ENCODE assay signal across 8 mouse cellular contexts in the genomic region with DNA sequence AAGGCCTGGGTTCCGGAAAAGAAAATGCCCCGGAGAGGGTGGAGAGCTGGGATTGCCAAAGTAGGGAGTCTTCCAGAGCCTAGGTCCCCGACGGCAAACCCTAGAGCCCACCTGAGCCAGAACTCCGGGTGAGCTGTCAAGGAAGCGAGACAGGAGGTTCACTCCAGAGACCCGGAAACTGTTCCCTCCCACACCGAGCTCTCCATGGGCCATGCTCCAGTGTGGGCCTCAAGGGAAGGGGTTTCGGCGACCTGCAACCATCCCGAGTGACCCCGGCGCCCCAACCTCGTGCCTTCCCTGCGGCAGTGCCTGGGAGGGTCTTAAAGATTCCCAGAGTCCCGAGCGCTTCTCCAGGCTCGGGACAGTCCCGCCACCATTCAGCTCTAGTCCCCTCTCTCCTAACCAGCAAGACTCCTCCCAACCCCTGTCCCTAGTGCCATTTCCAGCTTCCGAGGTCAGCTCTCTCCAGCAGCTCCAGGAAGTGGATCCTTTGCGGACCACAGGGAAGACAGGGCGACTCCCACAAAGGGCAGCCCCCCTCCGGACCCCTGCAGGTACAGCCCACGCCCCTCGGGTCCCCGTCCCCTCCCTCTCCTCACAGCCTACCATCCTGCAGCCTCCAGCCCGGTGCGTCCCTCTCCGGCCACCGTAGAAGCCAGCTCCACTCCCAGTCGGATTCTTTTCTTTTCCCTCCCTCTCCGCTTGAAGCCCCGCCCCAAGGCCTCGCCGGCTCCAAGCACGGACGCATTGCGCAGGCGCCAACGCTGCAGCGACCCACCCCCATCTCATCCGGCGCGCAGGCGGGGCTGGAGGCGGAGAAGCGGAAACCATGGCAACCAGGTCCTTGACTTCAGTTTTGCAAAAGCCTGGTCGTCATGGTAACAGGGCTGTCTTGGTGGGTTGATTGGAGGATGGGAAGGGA. TPM values are rescaled to one million over a fixed set of nuclear protein-coding genes. Genes with fewer than 3 reads are reported as not detected.
DNase-seq lines count a peak whose midpoint lies in the region; ATAC-seq and TF ChIP-seq lines count a peak whose summit lies in the region.

A gene (minus strand): TSS at position 734 of the 922 bp plus-strand sequence.

- H3K27me3 ChIP-seq in E14TG2a.4 (ENCODE audit: insufficient read depth, low read length): no peaks in the 10 kb centered on the region
- H3K27me3 ChIP-seq in forebrain, embryonic 12.5 days: no peaks in the 10 kb centered on the region
- H3K27me3 ChIP-seq in heart, postnatal 0 days (ENCODE audit: control insufficient read depth, insufficient read depth, low read length): no peaks in the 10 kb centered on the region
- peaks cover 2% of the 10 kb centered on the region; the same call in 1 of the 2 replicates for H3K27me3 ChIP-seq in liver, embryonic 16.5 days (ENCODE audit: control insufficient read depth, insufficient read depth, low read depth, low read length)
- H3K27me3 ChIP-seq in neural tube, embryonic 13.5 days: no peaks in the 10 kb centered on the region
- no peaks in the 10 kb centered on the region for H3K27me3 ChIP-seq in testis, adult 2 months (ENCODE audit: control insufficient read depth, insufficient read depth, low read length)

- ATAC-seq in forebrain, embryonic 12.5 days (ENCODE audit: low FRiP score): peak; percentile 95
- peak; percentile 93 for ATAC-seq in heart, postnatal 0 days (ENCODE audit: insufficient read depth, low read depth)
- peak; percentile 83 for ATAC-seq in liver, embryonic 16.5 days (ENCODE audit: low read depth)
- peak; percentile 95 for ATAC-seq in neural tube, embryonic 13.5 days (ENCODE audit: low read depth)

- TF ChIP-seq POLR2A in testis, adult 2 months (IDR thresholded peaks at IDR 0.05; ENCODE audit: control insufficient read depth, low read depth, low read length): no peak

- peak within 1 kb of the TSS; percentile 79 for H3K27ac ChIP-seq in forebrain, embryonic 12.5 days
- H3K27ac ChIP-seq in heart, postnatal 0 days (ENCODE audit: low read depth): peak within 1 kb of the TSS; percentile 49
- H3K27ac ChIP-seq in liver, embryonic 16.5 days (ENCODE audit: low read length): peak within 1 kb of the TSS; percentile 3
- peak within 1 kb of the TSS; percentile 82 for H3K27ac ChIP-seq in neural tube, embryonic 13.5 days (replicated peaks)
- peak within 1 kb of the TSS; percentile 63; the same call in 1 of the 2 replicates for H3K27ac ChIP-seq in testis, adult 2 months (ENCODE audit: control insufficient read depth, insufficient read depth, low read depth, low read length)

- no peak for TF ChIP-seq EP300 in heart, postnatal 0 days (IDR thresholded peaks at IDR 0.05; ENCODE audit: low read depth)

- DNase-seq in c-Kit-positive CD71-positive TER-119-positive erythroid progenitor cells, embryonic 14.5 days (ENCODE audit: low spot score): peak; percentile 87
- DNase-seq in heart, postnatal 0 days (ENCODE audit: low spot score): peak; percentile 94
- peak; percentile 99 for DNase-seq in kidney, postnatal 4 days

- no peak for TF ChIP-seq CTCF in E14TG2a.4 (conservative IDR thresholded peaks at IDR 0.05; ENCODE audit: low read length)
- TF ChIP-seq CTCF in heart, postnatal 0 days (IDR thresholded peaks at IDR 0.05; ENCODE audit: low read depth): no peak
- no peak for TF ChIP-seq CTCF in testis, adult 2 months (IDR thresholded peaks at IDR 0.05; ENCODE audit: control insufficient read depth, insufficient read depth, insufficient replicate concordance, low read depth, low read length)

- peaks cover 56% of the 10 kb centered on the region for H3K4me1 ChIP-seq in E14TG2a.4 (replicated peaks; ENCODE audit: low read depth, low read length)
- H3K4me1 ChIP-seq in forebrain, embryonic 12.5 days: peaks cover 13% of the 10 kb centered on the region
- 0 out of 2 replicates have a peak, but pooled peaks cover 8% of the 10 kb centered on the region for H3K4me1 ChIP-seq in heart, postnatal 0 days (ENCODE audit: control insufficient read depth, insufficient read depth)
- peaks cover 15% of the 10 kb centered on the region for H3K4me1 ChIP-seq in liver, embryonic 16.5 days (ENCODE audit: control insufficient read depth, low read depth, low read length)
- H3K4me1 ChIP-seq in neural tube, embryonic 13.5 days (replicated peaks): peaks cover 18% of the 10 kb centered on the region
- H3K4me1 ChIP-seq in testis, adult 2 months (ENCODE audit: control insufficient read depth, insufficient read depth, low read length): peaks cover 11% of the 10 kb centered on the region

- H3K4me3 ChIP-seq in E14TG2a.4 (replicated peaks; ENCODE audit: low read length): peak within 1 kb of the TSS; percentile 89
- H3K4me3 ChIP-seq in forebrain, embryonic 12.5 days (replicated peaks): peak within 1 kb of the TSS; percentile 72
- H3K4me3 ChIP-seq in heart, postnatal 0 days (ENCODE audit: low read depth, low read length): peak within 1 kb of the TSS; percentile 76
- peak within 1 kb of the TSS; percentile 69 for H3K4me3 ChIP-seq in liver, embryonic 16.5 days (ENCODE audit: low read depth, low read length)
- H3K4me3 ChIP-seq in neural tube, embryonic 13.5 days: peak within 1 kb of the TSS; percentile 82
- peak within 1 kb of the TSS; percentile 90 for H3K4me3 ChIP-seq in testis, adult 2 months (ENCODE audit: control insufficient read depth, low read depth, low read length)

- peaks cover 21% of the 10 kb centered on the region for H3K36me3 ChIP-seq in E14TG2a.4 (ENCODE audit: insufficient read depth, low read length)
- H3K36me3 ChIP-seq in forebrain, embryonic 12.5 days (replicated peaks): peaks cover 21% of the 10 kb centered on the region
- H3K36me3 ChIP-seq in heart, postnatal 0 days (replicated peaks; ENCODE audit: control insufficient read depth, insufficient read depth, low read length): peaks cover 22% of the 10 kb centered on the region
- H3K36me3 ChIP-seq in liver, embryonic 16.5 days (ENCODE audit: control insufficient read depth, insufficient read depth): peaks cover 5% of the 10 kb centered on the region
- H3K36me3 ChIP-seq in neural tube, embryonic 13.5 days: peaks cover 22% of the 10 kb centered on the region
- H3K36me3 ChIP-seq in testis, adult 2 months (ENCODE audit: control insufficient read depth, insufficient read depth, low read length): no peaks in the 10 kb centered on the region

- under 1% methylated on average over 47 of the region's 48 CpGs for WGBS in forebrain, embryonic 12.5 days
- WGBS in heart, postnatal 0 days: 2% methylated on average over 47 of the region's 48 CpGs
- WGBS in liver, embryonic 16.5 days (ENCODE audit: insufficient replicate concordance): under 1% methylated on average over 48 of the region's 48 CpGs
- WGBS in neural tube, embryonic 13.5 days: 2% methylated on average over 48 of the region's 48 CpGs

- H3K4me2 ChIP-seq in forebrain, embryonic 12.5 days: peak within 1 kb of the TSS; percentile 85
- H3K4me2 ChIP-seq in heart, postnatal 0 days (ENCODE audit: low read depth, low read length): peak within 1 kb of the TSS; percentile 97
- peak within 1 kb of the TSS; percentile 86 for H3K4me2 ChIP-seq in liver, embryonic 16.5 days (ENCODE audit: low read depth, low read length)
- H3K4me2 ChIP-seq in neural tube, embryonic 13.5 days: peak within 1 kb of the TSS; percentile 92

- H3K9me3 ChIP-seq in E14TG2a.4 (ENCODE audit: low read length): no peaks in the 10 kb centered on the region
- no peaks in the 10 kb centered on the region for H3K9me3 ChIP-seq in forebrain, embryonic 12.5 days
- no peaks in the 10 kb centered on the region for H3K9me3 ChIP-seq in heart, postnatal 0 days (replicated peaks; ENCODE audit: control insufficient read depth, low read length)
- no peaks in the 10 kb centered on the region for H3K9me3 ChIP-seq in liver, embryonic 16.5 days (replicated peaks; ENCODE audit: control insufficient read depth, low read length)
- no peaks in the 10 kb centered on the region for H3K9me3 ChIP-seq in neural tube, embryonic 13.5 days

- peak within 1 kb of the TSS; percentile 83 for H3K9ac ChIP-seq in forebrain, embryonic 12.5 days
- peak within 1 kb of the TSS; percentile 72 for H3K9ac ChIP-seq in heart, postnatal 0 days (replicated peaks; ENCODE audit: low read depth, low read length)
- peak within 1 kb of the TSS; percentile 82 for H3K9ac ChIP-seq in liver, embryonic 16.5 days (ENCODE audit: low read depth, low read length)
- peak within 1 kb of the TSS; percentile 88 for H3K9ac ChIP-seq in neural tube, embryonic 13.5 days

RNA-seq across cellular contexts. Expression of the gene that starts here (rescaled TPM):
- polyA plus RNA-seq in forebrain, embryonic 12.5 days (2016; fragmentation: Nextera tagmentation; extraction: Ambion mirVana): 209 and 221 TPM in 2 replicates
- total RNA-seq in heart, postnatal 0 days (2014; rRNA removed; ENCODE audit: low replicate concordance): 45.0 and 94.4 TPM in 2 replicates
- 93.0 and 96.5 TPM in 2 replicates for polyA plus RNA-seq in heart, postnatal 0 days (2015; fragmentation: Nextera tagmentation; extraction: Ambion mirVana)
- polyA plus RNA-seq in liver, embryonic 16.5 days (2015; fragmentation: Nextera tagmentation; extraction: Ambion mirVana): 68.6 and 73.3 TPM in 2 replicates
- polyA plus RNA-seq in neural tube, embryonic 13.5 days (2015; fragmentation: Nextera tagmentation; extraction: Ambion mirVana): 207 and 216 TPM in 2 replicates
- 15.4 and 16.6 TPM in 2 replicates for polyA plus RNA-seq in testis, adult 2 months (2012; rRNA removed)

Comparison
In these comparisons a context has a peak if more than half of its experiments do, and no peak if none do; other contexts are left out.
1. Peak in every context shown above with its lines: DNase-seq, ATAC-seq, H3K4me3 ChIP-seq and H3K27ac ChIP-seq.
2. H3K27ac ChIP-seq: peak in every context shown above with its lines; median percentile 82 in neural tube, embryonic 13.5 days; 79 in forebrain, embryonic 12.5 days; 63 in testis, adult 2 months; 49 in heart, postnatal 0 days; 3 in liver, embryonic 16.5 days.